Mouse (Mus musculus) heart, embryonic 14.5 days (tissue): ENCODE results near the gene Rbfox2. TPM values are rescaled to one million over a fixed set of nuclear protein-coding genes. Genes with fewer than 3 reads are reported as not detected.
A peak's percentile ranks its signal among the peaks of the same experiment; 100 is the strongest.

Source experiments
- ATAC-seq: fragments of 200-750 bp; cut with Nextera tagmentation; 2 replicates; pipeline ENCODE4 v1.8.0; 2017; ENCODE audit warnings: low read depth, moderate TSS enrichment; ENCODE audit not compliant: insufficient number of reproducible peaks, insufficient read depth, low FRiP score
- H3K27ac ChIP-seq, 2 experiments: fragments of 200-500 bp in 1 of 2; fragments of 300-500 bp in 1 of 2; sonication (generic) in 1 of 2; replicated peaks in 1 of 2; 2 replicates each; pipeline ENCODE4 v1.5.1; 2012 to 2014; ENCODE audit warnings: low read depth in 2 of 2, low read length in 2 of 2, control low read depth in 1 of 2, mild to moderate bottlenecking in 1 of 2, mixed read lengths in 1 of 2; ENCODE audit not compliant: control insufficient read depth in 1 of 2, insufficient read depth in 1 of 2
- H3K27me3 ChIP-seq: fragments of 300-500 bp; sonication (generic); 2 replicates; pipeline ENCODE4 v1.6.1; 2014; ENCODE audit warnings: mild to moderate bottlenecking, low read length, control low read depth; ENCODE audit not compliant: control insufficient read depth, insufficient read depth
- H3K36me3 ChIP-seq: fragments of 300-500 bp; sonication (generic); 2 replicates; pipeline ENCODE4 v1.6.1; 2014; ENCODE audit warnings: mild to moderate bottlenecking, control low read depth, low read length, mixed read lengths; ENCODE audit not compliant: control insufficient read depth, insufficient read depth
- H3K4me1 ChIP-seq, 2 experiments: fragments of 200-500 bp in 1 of 2; fragments of 300-500 bp in 1 of 2; sonication (generic) in 1 of 2; 2 replicates each; pipeline ENCODE4 v1.6.1; 2012 to 2014; ENCODE audit warnings: low read length in 2 of 2, control low read depth in 1 of 2, mixed read lengths in 1 of 2; ENCODE audit not compliant: control insufficient read depth in 2 of 2, insufficient read depth in 2 of 2
- H3K4me2 ChIP-seq: fragments of 300-500 bp; sonication (generic); 2 replicates; pipeline ENCODE4 v1.6.1; 2014; ENCODE audit warnings: mild to moderate bottlenecking, low read length
- H3K4me3 ChIP-seq, 2 experiments: fragments of 200-500 bp in 1 of 2; fragments of 300-500 bp in 1 of 2; sonication (generic) in 1 of 2; 2 replicates each; pipeline ENCODE4 v1.5.1; 2012 to 2014; ENCODE audit warnings: low read length in 2 of 2, mild to moderate bottlenecking in 2 of 2, control low read depth in 1 of 2, low read depth in 1 of 2, moderate library complexity in 1 of 2; ENCODE audit not compliant: control insufficient read depth in 1 of 2, insufficient read depth in 1 of 2
- H3K9ac ChIP-seq: fragments of 300-500 bp; sonication (generic); 2 replicates; pipeline ENCODE4 v1.6.1; 2014; ENCODE audit warnings: mild to moderate bottlenecking, low read length
- H3K9me3 ChIP-seq: fragments of 300-500 bp; sonication (generic); 2 replicates; pipeline ENCODE4 v1.6.1; 2016; ENCODE audit warnings: low read length, control low read depth; ENCODE audit not compliant: control insufficient read depth
- WGBS: fragments of 180-500 bp; shearing (Covaris S2); extraction: QIAGEN DNeasy Blood & Tissue Kit; methylation state at CpG from one replicate; pipeline ENCODE4 v1.1.7; 2014; 5-methylcytosine and 5-hydroxymethylcytosine counted together
- polyA plus RNA-seq: library from polyadenylated mRNA; unstranded; fragments of >200 nt; fragmentation: Nextera tagmentation; extraction: Ambion mirVana; gene quantifications from 2 replicates; pipeline ENCODE4 v1.2.1, GENCODE M21; 2014

Rbfox2 gene
- polyA plus RNA-seq, 1 experiment from 2014 or later, result 89.1 TPM

DNA sequence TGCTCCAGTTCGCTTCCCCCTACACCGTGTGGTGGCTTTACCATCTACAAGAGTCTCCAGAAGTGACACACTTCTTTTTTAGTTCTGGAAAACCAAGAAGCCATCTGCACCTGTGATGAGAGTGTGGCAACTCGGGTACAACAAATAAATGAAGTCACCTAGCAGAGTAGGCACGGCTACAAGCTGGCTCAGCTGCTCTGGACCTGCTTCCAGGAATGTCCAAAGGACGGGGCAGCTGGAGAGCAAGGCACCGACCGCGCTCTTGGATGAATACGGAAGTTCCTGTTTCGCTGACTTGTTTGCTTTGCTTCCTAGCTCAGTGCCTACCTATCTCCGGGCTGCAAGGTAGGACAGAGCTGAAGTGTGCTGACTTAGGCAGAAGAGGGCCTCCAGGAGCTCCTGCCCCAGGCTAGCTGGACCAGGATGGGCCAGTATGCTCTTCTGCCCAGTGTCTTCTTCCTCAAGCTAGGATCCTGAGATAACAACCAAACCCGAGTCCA, 22.9 kb upstream of the Rbfox2 start:
- no peak overlapping the region for H3K4me3 ChIP-seq
- no peaks in the 10 kb centered on the region for H3K36me3 ChIP-seq
- 64% methylated on average over 12 of the region's 12 CpGs for WGBS
- no peaks in the 10 kb centered on the region for H3K27me3 ChIP-seq
- H3K4me1 ChIP-seq, result peaks cover 6 to 7% of the 10 kb centered on the region in 2 experiments
- peak overlapping the region; percentile 14; the same call in 1 of the 2 replicates for H3K4me2 ChIP-seq
- no peaks in the 10 kb centered on the region for H3K9me3 ChIP-seq
- no peak for ATAC-seq
- H3K27ac ChIP-seq, result no peak overlapping the region
- no peak overlapping the region for H3K9ac ChIP-seq

DNA sequence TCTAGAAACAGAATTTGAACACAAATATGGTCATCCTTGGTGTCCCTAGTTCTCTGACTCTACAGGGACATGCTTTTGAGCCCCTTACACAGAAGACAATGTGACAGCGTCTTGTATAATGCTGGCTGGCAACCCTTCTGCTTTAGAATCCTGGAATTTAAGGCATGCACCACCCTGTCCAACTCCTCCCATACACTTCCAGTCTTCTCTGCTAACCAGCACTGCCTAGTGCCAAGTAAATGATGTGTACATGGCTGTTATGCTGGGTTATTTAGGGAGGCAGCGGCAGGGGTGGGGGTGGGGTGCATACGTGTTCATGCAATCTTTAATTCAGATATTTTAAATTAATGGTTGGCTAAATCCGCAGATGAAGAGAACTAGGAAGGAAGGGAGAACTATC, 19.6 kb upstream of the Rbfox2 start:
- H3K4me2 ChIP-seq, result peak overlapping the region; percentile 11; the same call in 1 of the 2 replicates
- H3K27ac ChIP-seq, result peak overlapping the region; percentile 33 to 41; a peak in 2 of 4 replicates
- no peak overlapping the region for H3K4me3 ChIP-seq
- H3K36me3 ChIP-seq, result no peaks in the 10 kb centered on the region
- ATAC-seq, result no peak
- 43% methylated on average over 4 of the region's 4 CpGs for WGBS
- H3K27me3 ChIP-seq, result no peaks in the 10 kb centered on the region
- no peak overlapping the region for H3K9ac ChIP-seq
- H3K4me1 ChIP-seq, result peaks cover 6 to 7% of the 10 kb centered on the region in 2 experiments
- H3K9me3 ChIP-seq, result no peaks in the 10 kb centered on the region

DNA sequence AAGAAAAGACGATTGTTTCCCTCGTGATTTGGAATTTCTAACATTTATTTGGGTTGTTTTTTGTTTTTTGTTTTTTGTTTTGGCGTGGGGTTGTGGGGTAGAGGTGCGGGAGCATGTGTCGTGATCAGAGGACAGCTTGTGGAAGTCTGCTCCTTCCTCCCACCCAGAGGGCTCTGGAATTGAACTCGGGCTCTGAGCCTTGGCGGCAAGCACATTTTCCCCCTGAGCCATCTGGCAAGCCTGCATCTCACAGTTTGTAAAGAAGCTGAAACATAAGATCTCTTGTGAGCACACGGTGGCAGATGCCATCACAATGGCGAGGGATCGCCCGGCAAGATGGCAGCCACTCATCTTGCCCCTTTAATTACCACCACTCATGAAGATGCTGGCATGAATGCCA, 17.6 kb upstream of the Rbfox2 start:
- ATAC-seq, result no peak
- Histone ChIP-seq H3K4me3 (no peak overlapping the region), H3K9me3 (no peaks in the 10 kb centered on the region), H3K36me3 (no peaks in the 10 kb centered on the region), H3K27ac (no peak overlapping the region), H3K9ac (no peak overlapping the region), H3K4me2 (no peak overlapping the region), H3K27me3 (no peaks in the 10 kb centered on the region), H3K4me1 (peaks cover 5 to 6% of the 10 kb centered on the region in 2 experiments)
- WGBS, result 92% methylated on average over 11 of the region's 11 CpGs

DNA sequence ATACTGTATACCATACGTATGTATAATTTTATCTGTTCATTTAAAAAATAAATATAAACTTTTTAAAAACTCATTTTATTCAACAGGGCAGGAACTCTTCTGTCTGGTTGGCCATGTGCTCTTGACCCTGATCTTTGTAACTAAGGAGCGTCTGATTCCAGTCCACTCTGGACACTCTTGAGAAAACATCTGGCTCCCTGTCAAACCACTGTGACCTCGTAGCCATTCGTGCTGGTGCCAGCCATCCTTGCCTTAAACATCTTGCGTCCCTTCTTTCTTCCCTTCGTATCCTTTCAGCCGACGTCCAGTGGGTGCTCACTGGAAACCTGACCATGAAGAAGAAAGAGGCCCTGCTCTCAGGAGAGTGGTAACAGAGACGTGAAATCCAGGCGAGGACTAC, 16.4 kb upstream of the Rbfox2 start:
- H3K27ac ChIP-seq, result no peak overlapping the region
- WGBS, result 73% methylated on average over 10 of the region's 10 CpGs
- no peaks in the 10 kb centered on the region for H3K9me3 ChIP-seq
- H3K4me2 ChIP-seq, result no peak overlapping the region
- no peak for ATAC-seq
- no peaks in the 10 kb centered on the region for H3K36me3 ChIP-seq
- H3K4me1 ChIP-seq, result peaks cover 5 to 6% of the 10 kb centered on the region in 2 experiments
- H3K27me3 ChIP-seq, result no peaks in the 10 kb centered on the region
- H3K9ac ChIP-seq, result no peak overlapping the region
- H3K4me3 ChIP-seq, result no peak overlapping the region

DNA sequence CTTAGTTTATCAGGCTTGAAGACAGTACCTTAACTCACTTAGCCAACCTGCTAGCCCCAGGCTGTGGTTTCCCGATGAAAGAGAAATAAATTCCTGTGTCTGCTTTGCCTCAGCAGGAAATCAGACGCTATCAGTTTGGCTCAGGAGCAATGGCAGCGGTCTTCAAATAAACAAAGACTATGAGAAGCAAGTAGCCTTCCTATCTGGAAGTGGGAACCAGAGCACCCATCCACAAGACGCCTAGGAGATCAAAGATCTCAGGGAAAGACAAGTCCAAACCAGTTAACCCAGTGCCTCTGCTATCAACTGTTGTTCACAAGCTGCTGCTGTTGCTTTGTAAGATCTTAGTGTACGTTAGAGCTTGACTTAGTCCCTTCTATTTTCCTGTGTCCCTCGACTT, 6.9 kb upstream of the Rbfox2 start:
- H3K27ac ChIP-seq, result peak overlapping the region; percentile 6 to 67
- H3K4me3 ChIP-seq, result no peak overlapping the region
- H3K4me1 ChIP-seq, result peaks cover 8 to 14% of the 10 kb centered on the region in 2 experiments
- no peaks in the 10 kb centered on the region for H3K9me3 ChIP-seq
- no peaks in the 10 kb centered on the region for H3K27me3 ChIP-seq
- H3K36me3 ChIP-seq, result no peaks in the 10 kb centered on the region
- no peak overlapping the region for H3K9ac ChIP-seq
- H3K4me2 ChIP-seq, result 0 out of 2 replicates have a peak overlapping the region, but pooled peaks have one; percentile 24
- 13% methylated on average over 6 of the region's 6 CpGs for WGBS
- ATAC-seq, result no peak

DNA sequence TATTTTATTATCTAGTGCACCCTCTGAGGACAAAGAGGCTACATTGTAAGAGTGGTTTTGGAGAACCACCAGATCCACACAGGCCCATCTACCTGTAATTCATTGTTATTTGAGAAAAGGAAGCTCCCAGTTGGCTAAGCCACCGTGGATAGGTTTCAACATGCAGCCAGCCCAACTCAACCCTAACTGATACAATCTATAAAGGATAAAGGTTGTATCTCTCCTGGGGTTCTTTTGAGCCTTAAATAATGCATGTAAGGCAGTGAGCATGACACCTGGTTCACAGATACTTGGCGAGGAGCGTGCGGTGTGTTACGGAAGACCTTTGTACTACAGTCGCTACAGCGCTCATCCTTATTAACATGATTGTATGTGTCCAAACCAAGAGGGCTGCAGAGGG, 6.0 kb upstream of the Rbfox2 start:
- H3K36me3 ChIP-seq, result no peaks in the 10 kb centered on the region
- H3K27ac ChIP-seq, result no peak overlapping the region
- 97% methylated on average over 7 of the region's 7 CpGs for WGBS
- H3K4me2 ChIP-seq, result no peak overlapping the region
- H3K27me3 ChIP-seq, result no peaks in the 10 kb centered on the region
- no peak overlapping the region for H3K9ac ChIP-seq
- no peaks in the 10 kb centered on the region for H3K9me3 ChIP-seq
- no peak for ATAC-seq
- H3K4me1 ChIP-seq, result peaks cover 8 to 14% of the 10 kb centered on the region in 2 experiments
- H3K4me3 ChIP-seq, result no peak overlapping the region

DNA sequence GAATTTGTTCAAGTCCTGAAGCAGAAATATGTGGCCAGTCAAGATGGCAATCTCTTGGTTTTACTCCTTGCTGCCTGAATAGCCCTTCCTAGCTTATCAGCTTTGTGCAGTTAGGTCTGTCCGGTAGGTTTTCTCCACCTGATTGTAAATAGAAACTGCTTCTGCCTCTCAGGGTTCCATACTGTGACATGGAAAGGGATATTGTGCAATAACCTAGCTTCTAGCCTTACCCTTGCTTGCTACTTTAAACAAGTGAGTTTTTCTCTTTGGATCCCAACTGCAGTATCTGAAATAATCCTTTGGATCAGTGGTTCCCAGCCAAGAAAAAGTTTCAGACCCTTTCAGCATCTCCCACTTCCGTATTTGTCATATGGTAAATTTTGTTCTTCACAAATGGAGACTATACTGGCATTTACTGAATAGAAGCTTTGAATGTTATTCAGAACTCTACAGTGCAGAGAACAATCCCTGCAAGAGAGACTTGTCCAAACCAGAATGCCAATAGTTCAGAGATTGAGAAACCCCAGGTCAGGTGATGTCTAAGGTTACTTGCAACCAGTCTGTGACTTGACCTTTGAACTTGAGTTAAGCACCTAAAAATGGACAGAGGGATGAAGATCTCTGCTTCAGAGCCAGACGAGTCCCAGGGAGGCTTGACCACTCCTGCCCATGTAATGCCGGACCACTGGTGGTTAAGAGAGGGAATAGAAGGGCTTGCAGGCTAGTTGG, 1.1 kb upstream of the Rbfox2 start:
- no peak for ATAC-seq
- Histone ChIP-seq H3K9me3 (no peaks in the 10 kb centered on the region), H3K9ac (no peak overlapping the region), H3K36me3 (no peaks in the 10 kb centered on the region), H3K4me3 (no peak overlapping the region), H3K4me2 (peak overlapping the region; percentile 93), H3K27ac (no peak overlapping the region), H3K4me1 (peaks cover 2 to 23% of the 10 kb centered on the region in 2 experiments; a peak in 3 of 4 replicates), H3K27me3 (no peaks in the 10 kb centered on the region)
- 64% methylated on average over 4 of the region's 4 CpGs for WGBS
